Mouse (Mus musculus): ENCODE measurements at regions not wholly inside any gene's neighbourhood (a gene's known extent, or its start where the extent isn't known, plus 50 kb on each side); places are given as distances from the start of the nearest gene placed in this dataset.

DNA sequence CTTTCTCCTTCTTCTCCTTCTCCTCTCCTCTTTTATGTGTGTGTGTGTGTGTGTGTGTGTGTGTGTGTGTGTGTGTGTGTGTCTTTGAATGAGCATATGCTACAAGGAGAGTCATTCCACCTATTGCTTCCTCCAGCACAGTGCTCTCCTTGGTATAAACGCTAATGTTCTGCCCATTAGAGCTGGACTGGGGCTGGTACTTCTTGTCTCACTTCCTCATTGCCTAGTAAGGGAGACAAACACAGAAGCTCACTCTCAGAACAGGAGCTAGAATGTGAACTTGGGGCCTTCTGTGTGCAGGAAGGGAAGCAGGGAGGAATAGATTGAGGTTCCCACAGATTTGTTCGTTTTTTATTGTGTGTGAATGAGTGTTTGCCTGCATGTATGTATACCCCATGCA, 54.9 kb upstream of the Shb start:
- DNase-seq (ENCODE audit: low read depth, low spot score) = no peak

DNA sequence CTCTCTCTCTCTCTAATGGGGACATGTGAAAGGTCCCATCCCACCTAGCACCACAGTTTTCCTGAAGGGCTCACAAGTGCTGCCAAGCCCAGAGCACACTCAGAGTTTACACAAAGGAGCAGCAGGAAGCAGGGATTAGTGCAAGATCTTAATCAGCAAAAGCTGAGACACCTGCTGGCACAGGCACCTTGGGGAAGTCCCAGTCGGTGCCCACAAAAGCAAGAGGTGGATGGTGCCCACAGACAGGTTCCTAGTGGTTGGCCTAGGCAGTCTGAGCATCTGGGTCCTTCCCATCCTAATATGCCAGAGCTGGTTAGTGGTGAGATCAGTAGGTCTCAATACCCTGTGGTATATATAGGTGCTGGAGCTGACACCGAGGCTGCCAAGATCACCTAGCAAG, 54.0 kb upstream of the Shb start:
- no peak for DNase-seq (ENCODE audit: low read depth, low spot score)

DNA sequence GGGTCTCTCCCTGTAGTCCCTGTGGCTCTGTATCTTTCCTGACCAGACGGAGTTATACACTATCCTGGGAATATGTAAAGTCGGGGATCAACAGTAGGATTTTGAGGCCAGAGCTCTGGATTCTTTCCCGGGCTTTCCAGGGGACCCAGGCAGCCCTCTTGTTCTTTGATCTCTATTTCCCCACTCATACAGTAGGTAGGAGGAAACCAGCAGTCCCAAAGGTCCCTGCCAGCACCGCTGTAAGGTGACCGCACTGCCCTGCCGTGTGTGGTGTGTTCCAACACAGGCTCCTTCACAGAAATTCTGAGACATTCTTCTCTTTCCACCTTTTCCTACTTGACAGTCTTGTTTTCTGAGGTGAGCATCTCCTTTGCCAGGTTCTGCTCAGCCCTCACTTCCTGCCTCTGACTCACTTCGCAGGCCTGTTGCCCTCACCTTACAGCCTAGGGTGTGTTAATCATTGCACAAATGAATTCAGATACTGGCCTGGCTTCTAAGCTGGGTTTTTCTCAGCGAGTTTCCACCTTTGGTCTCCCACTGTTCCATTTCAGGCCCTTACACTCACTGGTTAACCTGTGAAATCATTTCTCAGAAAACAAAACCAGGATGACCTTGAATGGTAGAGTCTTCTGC, 53.0 kb upstream of the Shb start:
- DNase-seq (ENCODE audit: low read depth, low spot score) = no peak

DNA sequence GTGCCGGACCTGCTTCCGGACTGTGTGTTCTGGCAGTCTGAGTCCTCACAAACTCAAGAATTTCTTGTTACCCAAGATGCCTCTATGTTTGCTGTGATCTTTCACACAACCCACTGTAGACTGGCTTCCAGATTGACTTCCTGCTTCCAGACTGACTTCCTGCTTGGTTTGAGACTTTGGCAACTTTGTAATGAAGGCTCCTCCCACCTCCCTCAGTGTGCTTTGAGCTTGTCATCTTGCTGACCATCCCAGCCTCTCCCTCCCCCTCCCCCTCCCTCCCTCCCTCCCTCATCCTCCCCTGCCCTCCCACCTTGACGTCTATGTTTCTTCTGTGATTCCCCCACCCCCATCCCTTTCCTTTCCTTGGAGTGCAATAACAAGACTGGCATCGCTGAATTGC, 51.7 kb upstream of the Shb start:
- DNase-seq (ENCODE audit: low read depth, low spot score) = no peak

DNA sequence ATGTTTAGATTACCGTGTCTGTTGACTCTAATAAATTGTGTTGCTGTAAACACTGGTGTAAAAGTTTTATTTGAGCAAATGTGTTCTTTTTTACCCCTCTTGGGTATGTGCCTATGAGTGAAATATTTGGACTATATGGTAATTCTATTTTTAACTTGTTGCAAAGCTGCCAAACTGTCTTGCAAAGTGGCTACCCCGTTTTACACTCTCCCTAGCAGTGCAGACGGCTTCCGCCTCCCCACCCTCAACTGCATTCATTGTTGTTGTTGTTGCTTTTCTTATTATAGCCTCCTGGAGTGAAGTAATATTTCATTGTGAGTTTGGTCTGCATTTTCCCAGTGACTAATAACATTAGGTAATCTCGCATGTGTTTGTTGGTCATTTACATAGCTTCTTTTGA, 50.2 kb upstream of the Shb start:
- DNase-seq (ENCODE audit: low read depth, low spot score) = no peak

All from WW6 (cell line).